Mouse (Mus musculus) 3T3-L1 (cell line): ENCODE measurements around the gene Ube2d2b.

Experiments
- DNase-seq: peaks from one replicate; pipeline ENCODE4 v3.0.0-alpha.2; 2015; ENCODE audit warnings: low read depth, low spot score

Ube2d2b gene

GRCm38 (mm10) chr5:107829998-107830560, at the start of gene Ube2d2b:
Ube2d2b (plus strand) TSS chr5:107830099.
- no peak for DNase-seq

GRCm38 (mm10) chr5:107782360-107782759, 47.5 kb upstream of the Ube2d2b start:
- DNase-seq = peak; percentile 14

- DNase-seq = no peak
These were observed 42.0 kb upstream of the Ube2d2b start for GRCm38 (mm10) chr5:107787682-107788443.

GRCm38 (mm10) chr5:107789492-107789891, 40.4 kb upstream of the Ube2d2b start:
- peak; percentile 52 for DNase-seq

GRCm38 (mm10) chr5:107791966-107792365, 37.9 kb upstream of the Ube2d2b start:
- DNase-seq = no peak

GRCm38 (mm10) chr5:107792516-107792915, 37.4 kb upstream of the Ube2d2b start:
- no peak for DNase-seq

GRCm38 (mm10) chr5:107793258-107793657, 36.6 kb upstream of the Ube2d2b start:
- peak; percentile 96 for DNase-seq

- peak; percentile 69 for DNase-seq
These were observed 36.0 kb upstream of the Ube2d2b start for GRCm38 (mm10) chr5:107793927-107794326.

- no peak for DNase-seq
These were observed 31.6 kb upstream of the Ube2d2b start for GRCm38 (mm10) chr5:107798290-107798689.

GRCm38 (mm10) chr5:107801234-107801633, 28.7 kb upstream of the Ube2d2b start:
- no peak for DNase-seq

- peak; percentile 64 for DNase-seq
These were observed 27.3 kb upstream of the Ube2d2b start for GRCm38 (mm10) chr5:107802621-107803020.

- DNase-seq = no peak
These were observed 22.4 kb upstream of the Ube2d2b start for GRCm38 (mm10) chr5:107807496-107807895.

GRCm38 (mm10) chr5:107814651-107815050, 15.2 kb upstream of the Ube2d2b start:
- no peak for DNase-seq

GRCm38 (mm10) chr5:107822521-107822920, 7.4 kb upstream of the Ube2d2b start:
- DNase-seq = no peak

GRCm38 (mm10) chr5:107831351-107831750, 1.5 kb downstream of the Ube2d2b start:
- peak; percentile 39 for DNase-seq

GRCm38 (mm10) chr5:107834287-107834686, 4.4 kb downstream of the Ube2d2b start:
- DNase-seq = no peak

GRCm38 (mm10) chr5:107838891-107839644, 9.2 kb downstream of the Ube2d2b start:
- peak; percentile 55 for DNase-seq

GRCm38 (mm10) chr5:107840549-107841238, 10.8 kb downstream of the Ube2d2b start:
- DNase-seq = no peak

GRCm38 (mm10) chr5:107847349-107847748, 17.4 kb downstream of the Ube2d2b start:
- DNase-seq = peak; percentile 20

GRCm38 (mm10) chr5:107847817-107848216, 17.9 kb downstream of the Ube2d2b start:
- peak; percentile 19 for DNase-seq

- DNase-seq = no peak
These were observed 19.1 kb downstream of the Ube2d2b start for GRCm38 (mm10) chr5:107848964-107849363.

- no peak for DNase-seq
These were observed 23.9 kb downstream of the Ube2d2b start for GRCm38 (mm10) chr5:107853807-107854206.
